Mouse (Mus musculus): ENCODE data around the gene Laptm5.

DNA sequence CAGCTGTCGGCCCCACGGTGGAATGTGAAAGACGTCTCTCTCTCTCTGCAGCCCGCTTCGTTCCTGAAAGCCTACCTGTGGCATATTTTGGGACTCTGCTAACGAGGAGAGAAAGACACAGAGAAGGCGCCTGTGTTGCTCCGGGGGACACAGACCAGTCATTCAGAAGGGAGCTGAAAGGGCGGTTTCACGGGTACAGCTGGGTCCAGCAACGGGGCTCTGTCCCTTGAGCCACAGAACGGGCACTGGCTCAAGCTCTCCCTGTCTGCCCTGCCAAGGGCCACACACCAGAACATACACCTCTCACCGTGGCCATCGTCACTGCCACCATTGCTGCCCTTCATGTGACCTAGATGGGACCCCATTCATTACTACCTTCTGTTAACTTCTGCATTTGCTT lies 29.7 kb downstream of the Laptm5 start:
- TF ChIP-seq CTCF (IDR thresholded peaks at IDR 0.05; ENCODE audit: low read depth, low read length), result no peak
- no peak for TF ChIP-seq POLR2A (IDR thresholded peaks at IDR 0.05; ENCODE audit: borderline replicate concordance, low read depth, low read length)
